ENCODE assay signal across 13 mouse cellular contexts in the genomic region with DNA sequence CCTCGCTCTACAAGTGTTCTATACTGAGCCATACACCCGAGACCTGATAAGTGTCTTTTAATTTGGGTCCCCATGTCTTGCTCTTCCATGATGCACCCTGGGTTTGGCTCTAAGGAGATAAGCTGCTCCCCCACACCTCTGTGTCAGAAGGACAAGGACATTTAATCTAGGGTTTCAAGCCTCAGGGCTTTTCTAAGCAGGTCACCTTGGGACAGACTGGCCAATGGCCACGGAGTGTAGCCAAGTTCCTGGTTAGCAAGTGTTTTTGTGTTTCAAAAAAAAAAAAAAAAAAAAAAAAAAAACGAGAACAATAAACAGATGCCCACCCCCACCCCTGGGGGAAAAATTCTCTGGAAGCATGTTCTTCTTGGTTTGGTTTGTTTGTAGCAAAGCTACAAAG. TPM values are rescaled to one million over a fixed set of nuclear protein-coding genes. Genes with fewer than 3 reads are reported as not detected.
DNase-seq lines count a peak whose midpoint lies in the region; ATAC-seq and TF ChIP-seq lines count a peak whose summit lies in the region.
"Had no signal": no experiment of that assay in that cellular context is flagged by ENCODE, and none has a peak within 500 bp of the region (broad histone marks: within the 10 kb centered on the region; RNA-seq: fewer than 3 reads in every experiment).

No protein-coding gene starts in this region.

- H3K4me2 ChIP-seq in kidney, embryonic 16.5 days (replicated peaks; ENCODE audit: low read depth, low read length): no peak overlapping the region
- H3K4me2 ChIP-seq in heart, postnatal 0 days (ENCODE audit: low read depth, low read length): no peak overlapping the region
- H3K4me2 ChIP-seq in liver, embryonic 16.5 days (ENCODE audit: low read depth, low read length): peak overlapping the region; percentile 18; the same call in 1 of the 2 replicates
- H3K4me2 ChIP-seq: forebrain, embryonic 12.5 days had no signal

- no peaks in the 10 kb centered on the region for H3K27me3 ChIP-seq in kidney, adult 2 months (replicated peaks; ENCODE audit: control insufficient read depth, insufficient read depth, low read length)
- H3K27me3 ChIP-seq in kidney, embryonic 16.5 days (ENCODE audit: insufficient read depth, low read length): no peaks in the 10 kb centered on the region
- H3K27me3 ChIP-seq in heart, postnatal 0 days (ENCODE audit: control insufficient read depth, insufficient read depth, low read length): no peaks in the 10 kb centered on the region
- H3K27me3 ChIP-seq in liver, embryonic 16.5 days (ENCODE audit: control insufficient read depth, insufficient read depth, low read depth, low read length): no peaks in the 10 kb centered on the region
- H3K27me3 ChIP-seq: forebrain, embryonic 12.5 days had no signal

- TF ChIP-seq CTCF in kidney, adult 2 months (conservative IDR thresholded peaks at IDR 0.05; ENCODE audit: insufficient read depth, insufficient read length, low read depth, low read length): no peak
- no peak for TF ChIP-seq CTCF in heart, postnatal 0 days (IDR thresholded peaks at IDR 0.05; ENCODE audit: low read depth)

- peak; percentile 31; the same call in 1 of the 2 replicates for TF ChIP-seq EP300 in heart, postnatal 0 days (IDR thresholded peaks at IDR 0.05; ENCODE audit: low read depth)

- 37% methylated on average over 4 of the region's 4 CpGs for WGBS in kidney, adult 2 months
- 76% methylated on average over 4 of the region's 4 CpGs for WGBS in kidney, embryonic 16.5 days
- 52% methylated on average over 4 of the region's 4 CpGs for WGBS in heart, postnatal 0 days
- 35% methylated on average over 4 of the region's 4 CpGs for WGBS in liver, embryonic 16.5 days (ENCODE audit: insufficient replicate concordance)

- no peak for TF ChIP-seq POLR2A in kidney, adult 2 months (IDR thresholded peaks at IDR 0.05; ENCODE audit: low read depth, low read length)

- peak overlapping the region; percentile 85 for H3K27ac ChIP-seq in kidney, adult 2 months (ENCODE audit: insufficient read depth, low read depth, low read length)
- no peak overlapping the region for H3K27ac ChIP-seq in kidney, embryonic 16.5 days (ENCODE audit: low read length)
- H3K27ac ChIP-seq in brown adipose tissue, adult 24 weeks (replicated peaks; ENCODE audit: low read depth, low read length): peak overlapping the region; percentile 76
- peak overlapping the region; percentile 66 for H3K27ac ChIP-seq in heart, postnatal 0 days (ENCODE audit: low read depth)
- H3K27ac ChIP-seq in liver, embryonic 16.5 days (ENCODE audit: low read length): peak overlapping the region; percentile 55
- H3K27ac ChIP-seq: forebrain, embryonic 12.5 days had no signal

- no peak overlapping the region for H3K9ac ChIP-seq in kidney, embryonic 16.5 days (replicated peaks; ENCODE audit: low read length)
- no peak overlapping the region for H3K9ac ChIP-seq in heart, postnatal 0 days (replicated peaks; ENCODE audit: low read depth, low read length)
- H3K9ac ChIP-seq in liver, embryonic 16.5 days (ENCODE audit: low read depth, low read length): no peak overlapping the region
- H3K9ac ChIP-seq: forebrain, embryonic 12.5 days had no signal

- no peaks in the 10 kb centered on the region for H3K9me3 ChIP-seq in kidney, embryonic 16.5 days (ENCODE audit: low read length)
- no peaks in the 10 kb centered on the region for H3K9me3 ChIP-seq in heart, postnatal 0 days (replicated peaks; ENCODE audit: control insufficient read depth, low read length)
- H3K9me3 ChIP-seq in liver, embryonic 16.5 days (replicated peaks; ENCODE audit: control insufficient read depth, low read length): no peaks in the 10 kb centered on the region
- H3K9me3 ChIP-seq: forebrain, embryonic 12.5 days had no signal

- H3K4me1 ChIP-seq in kidney, adult 2 months (ENCODE audit: control insufficient read depth, insufficient read depth, low read length): peaks cover 47% of the 10 kb centered on the region
- peaks cover 28% of the 10 kb centered on the region for H3K4me1 ChIP-seq in kidney, embryonic 16.5 days (ENCODE audit: insufficient read depth, low read length)
- H3K4me1 ChIP-seq in brown adipose tissue, adult 24 weeks (ENCODE audit: control insufficient read depth, insufficient read depth, insufficient read length, low read length): peaks cover 64% of the 10 kb centered on the region
- peaks cover 66% of the 10 kb centered on the region for H3K4me1 ChIP-seq in heart, postnatal 0 days (ENCODE audit: control insufficient read depth, insufficient read depth)
- H3K4me1 ChIP-seq in liver, embryonic 16.5 days (ENCODE audit: control insufficient read depth, low read depth, low read length): peaks cover 87% of the 10 kb centered on the region

- ATAC-seq in kidney, embryonic 16.5 days (ENCODE audit: low FRiP score, low TSS enrichment): no peak
- peak; percentile 50 for ATAC-seq in heart, postnatal 0 days (ENCODE audit: insufficient read depth, low read depth)
- peak; percentile 67 for ATAC-seq in liver, embryonic 16.5 days (ENCODE audit: low read depth)

- H3K4me3 ChIP-seq in kidney, adult 2 months (ENCODE audit: insufficient read depth, low read depth, low read length): no peak overlapping the region
- no peak overlapping the region for H3K4me3 ChIP-seq in kidney, embryonic 16.5 days (ENCODE audit: low read length)
- H3K4me3 ChIP-seq in brown adipose tissue, adult 24 weeks (ENCODE audit: insufficient read depth, low read depth, low read length): no peak overlapping the region
- no peak overlapping the region for H3K4me3 ChIP-seq in heart, postnatal 0 days (ENCODE audit: low read depth, low read length)
- H3K4me3 ChIP-seq in liver, embryonic 16.5 days (ENCODE audit: low read depth, low read length): no peak overlapping the region
- H3K4me3 ChIP-seq: forebrain, embryonic 12.5 days had no signal

- no peaks in the 10 kb centered on the region for H3K36me3 ChIP-seq in kidney, adult 2 months (ENCODE audit: control insufficient read depth, insufficient read depth, low read length)
- no peaks in the 10 kb centered on the region for H3K36me3 ChIP-seq in kidney, embryonic 16.5 days (ENCODE audit: insufficient read depth, low read length)
- 0 out of 2 replicates have a peak, but pooled peaks cover 3% of the 10 kb centered on the region for H3K36me3 ChIP-seq in heart, postnatal 0 days (replicated peaks; ENCODE audit: control insufficient read depth, insufficient read depth, low read length)
- no peaks in the 10 kb centered on the region for H3K36me3 ChIP-seq in liver, embryonic 16.5 days (ENCODE audit: control insufficient read depth, insufficient read depth)
- H3K36me3 ChIP-seq: forebrain, embryonic 12.5 days had no signal

- DNase-seq in kidney, adult 2 months: peak; percentile 89
- no peak for DNase-seq in heart, postnatal 0 days (ENCODE audit: low spot score)
- DNase-seq in ovary, adult 18-20 months (ENCODE audit: low spot score): no peak
- DNase-seq in urinary bladder, postnatal 10 days (ENCODE audit: low spot score): no peak
- DNase-seq: midbrain, embryonic 14.5 days; thymus, postnatal 14 days had no signal

RNA-seq across cellular contexts. Expression of a gene that starts 9.6 kb away (rescaled TPM):
- polyA plus RNA-seq in kidney, adult 2 months (2012; rRNA removed): 30.6 and 31.2 TPM in 2 replicates
- 23.2 and 23.7 TPM in 2 replicates for polyA plus RNA-seq in kidney, embryonic 16.5 days (2015; fragmentation: Nextera tagmentation; extraction: Ambion mirVana)
- 13.6 and 24.0 TPM in 2 replicates for polyA plus RNA-seq in brown adipose tissue, adult 24 weeks (2012; ENCODE audit: insufficient read depth, insufficient read length, missing spikeins)
- total RNA-seq in heart, postnatal 0 days (2014; rRNA removed; ENCODE audit: low replicate concordance): 40.7 and 47.4 TPM in 2 replicates
- polyA plus RNA-seq in heart, postnatal 0 days (2015; fragmentation: Nextera tagmentation; extraction: Ambion mirVana): 26.0 and 26.5 TPM in 2 replicates
- 15.6 and 16.6 TPM in 2 replicates for polyA plus RNA-seq in liver, embryonic 16.5 days (2015; fragmentation: Nextera tagmentation; extraction: Ambion mirVana)

RNA-seq across cellular contexts. Expression of a gene that starts 12.4 kb away (rescaled TPM):
- not detected in 2 replicates for polyA plus RNA-seq in kidney, adult 2 months (2012; rRNA removed)
- not detected in 2 replicates for polyA plus RNA-seq in kidney, embryonic 16.5 days (2015; fragmentation: Nextera tagmentation; extraction: Ambion mirVana)
- not detected in 2 replicates for polyA plus RNA-seq in brown adipose tissue, adult 24 weeks (2012; ENCODE audit: insufficient read depth, insufficient read length, missing spikeins)
- not detected in 2 replicates for total RNA-seq in heart, postnatal 0 days (2014; rRNA removed; ENCODE audit: low replicate concordance)
- 0.11 and 0.15 TPM in 2 replicates for polyA plus RNA-seq in heart, postnatal 0 days (2015; fragmentation: Nextera tagmentation; extraction: Ambion mirVana)
- not detected in 2 replicates for polyA plus RNA-seq in liver, embryonic 16.5 days (2015; fragmentation: Nextera tagmentation; extraction: Ambion mirVana)
- total RNA-seq: ES-E14; hematopoietic stem cell, adult 5-6 weeks; left cerebral cortex, postnatal 14 days had no signal
- polyA plus RNA-seq: forebrain, embryonic 12.5 days; midbrain, embryonic 14.5 days had no signal
